Mouse (Mus musculus): Measurements from ENCODE around the gene Cend1. TPM values are rescaled to one million over a fixed set of nuclear protein-coding genes. Genes with fewer than 3 reads are reported as not detected.

Cend1 gene
- polyA plus RNA-seq, 1 experiment from 2014 or later, result not detected

DNA sequence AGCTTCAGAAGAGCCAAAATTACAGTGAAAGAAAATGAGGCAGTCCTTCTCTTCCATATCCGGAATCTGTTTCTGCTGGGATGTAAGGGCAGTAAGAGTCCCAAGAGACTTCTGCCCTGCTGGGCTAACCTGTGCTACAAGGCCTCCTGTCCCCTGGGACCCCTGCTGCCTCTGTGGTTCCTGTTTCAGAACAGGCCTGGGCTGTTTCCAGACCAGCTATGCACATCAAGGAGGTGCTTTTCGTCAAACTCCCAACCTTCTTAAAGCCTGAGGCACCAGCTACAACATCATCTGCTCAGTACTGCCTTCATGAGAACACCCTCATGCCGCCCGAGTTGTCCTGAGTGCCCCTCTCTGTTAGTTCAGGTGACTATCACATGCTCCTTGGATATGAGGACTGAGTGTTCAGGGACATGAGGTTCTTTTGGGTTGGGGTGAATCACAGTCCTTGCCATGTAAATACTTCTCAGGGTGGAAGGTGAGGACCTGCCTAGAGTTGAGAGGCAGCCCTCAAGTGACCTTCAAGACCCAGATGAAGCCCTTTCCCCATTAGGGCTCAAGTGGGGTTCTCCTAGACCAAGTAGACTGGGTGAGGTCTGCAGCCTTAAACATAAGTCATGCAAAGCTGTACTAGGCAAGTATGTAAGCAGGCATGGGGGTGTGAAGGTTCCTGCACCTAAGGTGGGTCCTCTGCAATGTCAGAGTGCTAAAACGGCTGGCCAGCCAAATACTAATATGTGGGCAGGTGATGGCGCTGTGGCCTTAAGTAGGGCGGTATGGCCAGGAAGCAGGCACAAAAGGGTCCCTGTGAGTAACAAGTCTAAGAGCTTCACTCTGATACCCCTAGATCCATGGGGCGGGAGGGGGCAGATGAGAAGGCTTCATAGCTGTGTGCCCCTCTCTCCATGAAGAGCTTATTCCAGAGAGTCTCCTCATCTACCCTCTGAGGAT lies 11.3 kb downstream of the Cend1 start:
- Histone ChIP-seq H3K27ac (ENCODE audit: low read depth) (no peak overlapping the region), H3K36me3 (replicated peaks; ENCODE audit: insufficient read depth, low read length) (no peaks in the 10 kb centered on the region), H3K9ac (replicated peaks) (peak overlapping the region; percentile 11; the same call in 1 of the 2 replicates), H3K4me1 (ENCODE audit: insufficient read depth) (peaks cover 34% of the 10 kb centered on the region), H3K9me3 (ENCODE audit: low read length) (no peaks in the 10 kb centered on the region), H3K27me3 (ENCODE audit: insufficient read depth, low read length) (no peaks in the 10 kb centered on the region), H3K4me2 (ENCODE audit: low read depth, low read length) (no peak overlapping the region), H3K4me3 (ENCODE audit: low read depth, low read length) (no peak overlapping the region)
- DNase-seq (no peak), ATAC-seq (no peak)
- 72% methylated on average over 8 of the region's 8 CpGs for WGBS (ENCODE audit: insufficient replicate concordance)
- TF ChIP-seq EP300 (IDR thresholded peaks at IDR 0.05; ENCODE audit: low read depth) (no peak), CTCF (IDR thresholded peaks at IDR 0.05; ENCODE audit: low read depth) (peak; percentile 43)

DNA sequence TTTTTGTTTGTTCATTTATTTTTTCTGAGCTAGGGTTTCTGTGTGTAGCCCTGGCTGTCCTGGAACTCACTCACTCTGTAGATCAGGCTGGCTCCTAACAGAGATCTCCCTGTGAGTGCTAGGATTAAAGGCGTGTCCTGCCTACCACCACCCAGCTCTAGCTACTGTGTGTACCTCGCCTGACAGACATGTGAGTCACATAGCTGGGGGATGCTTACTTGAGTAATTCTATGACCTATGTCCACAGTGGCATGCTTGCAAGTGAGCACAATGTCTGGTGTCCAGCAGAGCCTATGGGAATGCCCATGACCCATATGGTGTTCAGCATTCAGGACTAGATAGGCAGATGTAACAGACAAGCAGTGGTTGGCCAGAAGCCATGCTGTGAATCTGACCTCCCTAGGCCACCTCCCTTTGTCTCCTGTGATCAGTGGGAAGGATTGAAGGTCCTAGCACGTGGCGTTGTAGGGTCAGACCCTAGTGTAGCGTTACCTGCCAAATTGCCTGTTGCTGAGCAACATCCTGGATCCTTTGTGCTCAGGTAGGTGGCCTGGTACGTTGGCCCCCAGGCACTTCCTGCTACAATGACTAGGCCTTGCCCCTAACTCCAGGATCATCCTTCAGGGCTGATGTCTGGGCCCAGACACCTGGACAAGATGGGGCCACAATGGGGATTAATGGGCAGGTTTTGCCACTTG lies 13.0 kb downstream of the Cend1 start:
- H3K4me1 ChIP-seq (ENCODE audit: insufficient read depth), result peaks cover 42% of the 10 kb centered on the region
- ATAC-seq (no peak), DNase-seq (no peak)
- no peak overlapping the region for H3K4me2 ChIP-seq (ENCODE audit: low read depth, low read length)
- H3K27me3 ChIP-seq (ENCODE audit: insufficient read depth, low read length), result no peaks in the 10 kb centered on the region
- TF ChIP-seq EP300 (IDR thresholded peaks at IDR 0.05; ENCODE audit: low read depth) (no peak), CTCF (IDR thresholded peaks at IDR 0.05; ENCODE audit: low read depth) (no peak)
- no peaks in the 10 kb centered on the region for H3K9me3 ChIP-seq (ENCODE audit: low read length)
- H3K27ac ChIP-seq (ENCODE audit: low read depth), result peak overlapping the region; percentile 85; the same call in 1 of the 2 replicates
- WGBS (ENCODE audit: insufficient replicate concordance), result 86% methylated on average over 6 of the region's 6 CpGs
- H3K4me3 ChIP-seq (ENCODE audit: low read depth, low read length), result no peak overlapping the region
- peak overlapping the region; percentile 16; the same call in 1 of the 2 replicates for H3K9ac ChIP-seq (replicated peaks)
- H3K36me3 ChIP-seq (replicated peaks; ENCODE audit: insufficient read depth, low read length), result 0 out of 2 replicates have a peak, but pooled peaks cover 3% of the 10 kb centered on the region

DNA sequence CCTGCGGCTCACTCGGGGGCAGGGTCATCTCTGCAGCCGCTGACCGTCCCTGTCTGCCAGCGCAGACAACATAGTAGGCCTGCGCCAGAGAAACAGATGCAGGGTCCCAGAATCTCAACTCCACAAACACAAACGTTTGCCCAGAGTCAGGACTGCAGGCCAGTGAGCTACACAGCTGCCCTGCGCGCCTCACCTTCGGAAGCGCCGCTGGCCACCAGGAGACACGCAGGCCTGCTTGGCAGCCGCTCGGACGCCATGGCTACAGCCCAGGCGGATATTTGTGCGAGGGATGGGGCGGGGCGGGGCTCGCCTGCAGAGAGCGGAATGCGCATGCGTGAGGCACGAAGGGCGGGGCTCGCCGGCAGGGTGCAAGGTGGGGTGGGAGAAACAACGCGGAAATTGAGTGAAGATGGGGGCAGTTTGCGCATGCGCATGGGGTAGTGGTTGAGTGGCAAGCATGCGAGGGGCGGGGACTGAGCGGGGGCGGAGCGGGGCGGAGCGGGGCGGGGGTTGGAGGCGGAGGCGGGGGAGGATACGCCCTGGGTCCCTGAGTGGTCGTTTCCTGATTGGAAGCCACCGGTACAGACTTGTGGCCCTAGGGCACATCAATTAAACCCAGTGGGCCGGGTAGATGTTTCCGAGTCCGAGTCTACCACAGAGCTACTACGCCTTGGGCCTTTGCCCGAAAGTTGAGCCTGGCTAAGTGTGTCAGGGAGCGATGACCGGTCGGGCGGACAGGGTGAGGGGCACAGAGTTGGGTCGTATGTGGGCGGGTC lies 15.3 kb downstream of the Cend1 start, which contains the start of gene Gatd1:
Gatd1 (minus strand) TSS at position 328 of the 776 bp plus-strand sequence.
- peak within 1 kb of the TSS; percentile 64 for H3K4me3 ChIP-seq (ENCODE audit: low read depth, low read length)
- peak; percentile 100 for DNase-seq
- H3K36me3 ChIP-seq (replicated peaks; ENCODE audit: insufficient read depth, low read length), result peaks cover 21% of the 10 kb centered on the region
- peak; percentile 89 for ATAC-seq
- peaks cover 41% of the 10 kb centered on the region for H3K4me1 ChIP-seq (ENCODE audit: insufficient read depth)
- TF ChIP-seq EP300 (IDR thresholded peaks at IDR 0.05; ENCODE audit: low read depth) (peak; percentile 75; the same call in 1 of the 2 replicates), CTCF (IDR thresholded peaks at IDR 0.05; ENCODE audit: low read depth) (peak; percentile 45)
- under 1% methylated on average over 54 of the region's 56 CpGs for WGBS (ENCODE audit: insufficient replicate concordance)
- no peaks in the 10 kb centered on the region for H3K27me3 ChIP-seq (ENCODE audit: insufficient read depth, low read length)
- H3K4me2 ChIP-seq (ENCODE audit: low read depth, low read length), result peak within 1 kb of the TSS; percentile 95
- H3K9ac ChIP-seq (replicated peaks), result peak within 1 kb of the TSS; percentile 75
- peak within 1 kb of the TSS; percentile 85 for H3K27ac ChIP-seq (ENCODE audit: low read depth)
- no peaks in the 10 kb centered on the region for H3K9me3 ChIP-seq (ENCODE audit: low read length)

DNA sequence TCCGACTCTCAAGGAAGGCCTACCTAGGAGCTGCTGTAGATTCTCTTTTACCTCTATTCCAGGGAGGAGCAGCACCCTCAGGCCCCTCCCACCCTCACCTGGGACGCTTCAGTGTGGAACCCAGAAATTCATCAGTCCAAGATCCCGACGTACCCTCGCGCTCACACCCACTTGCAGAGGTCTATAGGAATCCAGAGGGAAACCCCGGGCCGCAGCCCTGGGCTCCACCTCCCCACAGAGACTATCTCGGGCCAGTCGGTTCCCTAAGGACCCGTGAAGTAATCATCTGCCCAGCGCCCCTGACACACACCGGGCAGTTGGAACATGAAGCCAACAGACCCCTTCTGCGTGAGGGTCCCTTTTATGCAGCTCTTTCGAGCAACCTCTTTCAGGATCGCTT lies 16.0 kb downstream of the Cend1 start:
- H3K27ac ChIP-seq (ENCODE audit: low read depth), result peak overlapping the region; percentile 77
- WGBS (ENCODE audit: insufficient replicate concordance), result 3% methylated on average over 16 of the region's 16 CpGs
- peak overlapping the region; percentile 75 for H3K9ac ChIP-seq (replicated peaks)
- peaks cover 24% of the 10 kb centered on the region for H3K36me3 ChIP-seq (replicated peaks; ENCODE audit: insufficient read depth, low read length)
- peak overlapping the region; percentile 95 for H3K4me2 ChIP-seq (ENCODE audit: low read depth, low read length)
- ATAC-seq (no peak), DNase-seq (no peak)
- peak overlapping the region; percentile 64 for H3K4me3 ChIP-seq (ENCODE audit: low read depth, low read length)
- peaks cover 36% of the 10 kb centered on the region for H3K4me1 ChIP-seq (ENCODE audit: insufficient read depth)
- H3K27me3 ChIP-seq (ENCODE audit: insufficient read depth, low read length), result no peaks in the 10 kb centered on the region
- no peaks in the 10 kb centered on the region for H3K9me3 ChIP-seq (ENCODE audit: low read length)
- TF ChIP-seq CTCF (IDR thresholded peaks at IDR 0.05; ENCODE audit: low read depth) (no peak), EP300 (IDR thresholded peaks at IDR 0.05; ENCODE audit: low read depth) (no peak)

DNA sequence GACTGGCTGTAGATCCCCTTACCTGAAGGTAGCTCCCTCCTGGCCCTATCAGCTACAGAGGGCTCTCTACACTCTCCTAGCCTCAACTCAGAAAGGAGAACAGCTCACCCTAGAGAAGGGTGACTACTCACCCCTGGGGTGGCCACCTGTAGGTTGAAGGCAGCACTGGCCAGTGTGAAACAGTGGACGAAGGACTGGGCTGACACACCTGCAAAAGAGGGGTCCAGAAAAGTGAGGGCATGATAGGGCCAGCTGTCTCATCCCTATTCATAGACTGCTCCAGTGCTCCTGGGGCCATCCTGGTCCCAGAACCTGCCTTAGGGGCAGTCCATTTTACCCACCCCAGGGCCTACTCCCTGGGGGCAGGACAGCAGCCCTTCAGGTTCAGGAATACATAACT lies 17.6 kb downstream of the Cend1 start:
- DNase-seq, result no peak

More for the DNA sequence above, 17.6 kb downstream of the Cend1 start:
- peaks cover 35% of the 10 kb centered on the region for H3K4me1 ChIP-seq (ENCODE audit: insufficient read depth)
- no peak overlapping the region for H3K4me3 ChIP-seq (ENCODE audit: low read depth, low read length)
- H3K9me3 ChIP-seq (ENCODE audit: low read length), result no peaks in the 10 kb centered on the region
- no peak for TF ChIP-seq EP300 (IDR thresholded peaks at IDR 0.05; ENCODE audit: low read depth)
- H3K27ac ChIP-seq (ENCODE audit: low read depth), result no peak overlapping the region; the same call in 1 of the 2 replicates
- H3K4me2 ChIP-seq (ENCODE audit: low read depth, low read length), result no peak overlapping the region
- 79% methylated on average over 1 of the region's 1 CpGs for WGBS (ENCODE audit: insufficient replicate concordance)
- H3K27me3 ChIP-seq (ENCODE audit: insufficient read depth, low read length), result no peaks in the 10 kb centered on the region
- H3K9ac ChIP-seq (replicated peaks), result no peak overlapping the region
- no peak for ATAC-seq
- peaks cover 24% of the 10 kb centered on the region for H3K36me3 ChIP-seq (replicated peaks; ENCODE audit: insufficient read depth, low read length)
